Mouse (Mus musculus) gastrocnemius, adult 18-20 months (tissue): Measurements from ENCODE around the gene Selenon. TPM values are rescaled to one million over a fixed set of nuclear protein-coding genes. Genes with fewer than 3 reads are reported as not detected.

Experiments
- DNase-seq: peaks from one replicate; pipeline ENCODE4 v3.0.0; 2021; ENCODE audit warnings: low spot score
- total RNA-seq, 2 experiments: library from RNA; stranded (reverse); gene quantifications; 2 replicates each; pipeline ENCODE4 v1.2.3; 2021

Gene Selenon
- total RNA-seq, 2 experiments from 2014 or later, result 4.2 to 4.9 TPM

- no peak for DNase-seq
Observed at GRCm38 (mm10) chr4:134579212-134579611, 27.2 kb upstream of the Selenon start.

GRCm38 (mm10) chr4:134578407-134578806, 26.4 kb upstream of the Selenon start:
- DNase-seq, result no peak

- no peak for DNase-seq
Observed at GRCm38 (mm10) chr4:134577281-134577680, 25.3 kb upstream of the Selenon start.

GRCm38 (mm10) chr4:134575486-134575885, 23.5 kb upstream of the Selenon start:
- DNase-seq, result no peak

DNA sequence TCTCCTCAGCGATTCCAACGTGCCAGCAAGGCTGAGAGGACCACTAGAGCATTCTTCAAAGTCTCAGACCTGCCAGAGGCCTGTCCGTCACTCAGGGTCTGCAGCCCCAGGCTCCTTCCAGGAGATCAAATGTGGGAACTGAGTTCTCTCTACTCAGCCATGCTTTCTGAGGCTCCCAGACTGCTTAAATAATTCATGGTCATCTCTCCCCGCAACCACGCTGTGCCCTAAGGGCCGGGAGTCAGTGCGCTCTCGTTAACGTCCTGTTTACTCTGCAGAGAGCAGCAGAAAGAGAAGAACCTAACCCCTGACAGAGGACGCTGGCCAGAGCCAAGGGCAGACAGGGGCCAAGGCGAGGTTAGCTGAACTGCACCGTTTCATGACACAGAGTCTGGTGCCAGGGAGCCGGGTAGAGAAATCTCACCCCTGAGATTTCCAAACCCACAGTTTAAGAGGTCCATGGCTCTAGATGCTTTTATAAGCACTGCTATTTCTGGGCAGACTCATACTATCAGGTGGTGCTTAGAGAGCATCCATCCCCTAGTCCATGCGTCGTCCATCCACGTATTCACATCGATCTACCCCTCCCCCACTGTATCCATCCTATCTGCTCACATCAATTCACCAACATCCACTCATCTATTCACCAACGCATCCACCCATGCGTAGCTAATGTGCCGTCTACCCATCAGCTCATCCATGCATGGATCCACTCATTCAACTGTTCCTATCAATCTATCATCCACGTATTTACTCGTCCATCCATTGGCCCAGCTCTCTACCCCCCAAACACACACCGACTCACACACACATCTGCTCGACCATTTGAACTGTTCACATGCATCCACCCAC, 20.7 kb upstream of the Selenon start:
- DNase-seq, result peak; percentile 71

- DNase-seq, result no peak
Observed at GRCm38 (mm10) chr4:134570704-134571451, 18.9 kb upstream of the Selenon start.

- no peak for DNase-seq
Observed at GRCm38 (mm10) chr4:134569831-134570230, 17.9 kb upstream of the Selenon start.

GRCm38 (mm10) chr4:134569205-134569604, 17.2 kb upstream of the Selenon start:
- no peak for DNase-seq

GRCm38 (mm10) chr4:134567377-134568226, 15.6 kb upstream of the Selenon start:
- no peak for DNase-seq

- no peak for DNase-seq
Observed at GRCm38 (mm10) chr4:134564093-134564492, 12.1 kb upstream of the Selenon start.

- no peak for DNase-seq
Observed at GRCm38 (mm10) chr4:134563624-134564023, 11.7 kb upstream of the Selenon start.

DNA sequence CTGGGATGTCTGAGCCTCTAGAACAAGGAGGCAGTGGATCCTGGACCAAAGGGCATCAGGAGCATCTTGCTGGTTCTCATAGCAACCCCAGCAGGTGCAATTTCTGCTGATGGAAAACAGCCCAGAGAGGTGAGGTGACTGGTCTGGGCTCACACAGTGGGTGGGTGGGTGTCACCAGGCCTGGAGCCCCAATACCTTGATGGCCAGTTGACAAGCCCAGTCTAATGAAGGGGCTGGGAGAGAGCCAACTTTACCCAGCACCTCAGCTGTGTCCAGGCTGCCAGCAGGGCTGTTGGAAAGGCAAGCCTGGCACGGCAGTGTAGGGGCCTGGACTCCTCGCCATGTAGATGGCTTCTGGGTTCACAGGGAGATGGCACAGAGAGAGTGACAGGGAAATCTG, 10.0 kb upstream of the Selenon start:
- DNase-seq, result no peak

DNA sequence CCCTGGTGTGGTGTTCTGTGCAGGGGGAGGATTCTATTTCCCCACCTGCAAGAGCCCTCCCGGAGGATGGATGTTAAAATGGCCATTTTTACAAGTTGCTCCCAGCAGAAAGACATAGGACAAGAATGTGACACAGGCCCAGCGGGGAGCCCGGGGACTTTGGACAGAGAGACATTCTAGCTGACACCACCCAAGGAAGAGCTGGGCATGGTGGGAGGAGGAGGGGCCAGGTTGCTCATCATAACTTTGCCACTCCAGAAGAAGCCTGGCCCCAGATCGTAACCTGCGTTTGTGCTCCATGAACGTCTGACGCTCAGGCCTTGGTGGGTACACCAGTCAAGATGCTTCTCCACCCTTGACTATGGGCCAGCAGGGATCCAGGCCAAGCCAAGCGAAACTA, 8.7 kb upstream of the Selenon start:
- no peak for DNase-seq

- DNase-seq, result no peak
Observed at GRCm38 (mm10) chr4:134559154-134559553, 7.2 kb upstream of the Selenon start.

- DNase-seq, result no peak
Observed at GRCm38 (mm10) chr4:134558570-134559113, 6.7 kb upstream of the Selenon start.

GRCm38 (mm10) chr4:134557626-134558249, 5.8 kb upstream of the Selenon start:
- DNase-seq, result peak; percentile 38

DNA sequence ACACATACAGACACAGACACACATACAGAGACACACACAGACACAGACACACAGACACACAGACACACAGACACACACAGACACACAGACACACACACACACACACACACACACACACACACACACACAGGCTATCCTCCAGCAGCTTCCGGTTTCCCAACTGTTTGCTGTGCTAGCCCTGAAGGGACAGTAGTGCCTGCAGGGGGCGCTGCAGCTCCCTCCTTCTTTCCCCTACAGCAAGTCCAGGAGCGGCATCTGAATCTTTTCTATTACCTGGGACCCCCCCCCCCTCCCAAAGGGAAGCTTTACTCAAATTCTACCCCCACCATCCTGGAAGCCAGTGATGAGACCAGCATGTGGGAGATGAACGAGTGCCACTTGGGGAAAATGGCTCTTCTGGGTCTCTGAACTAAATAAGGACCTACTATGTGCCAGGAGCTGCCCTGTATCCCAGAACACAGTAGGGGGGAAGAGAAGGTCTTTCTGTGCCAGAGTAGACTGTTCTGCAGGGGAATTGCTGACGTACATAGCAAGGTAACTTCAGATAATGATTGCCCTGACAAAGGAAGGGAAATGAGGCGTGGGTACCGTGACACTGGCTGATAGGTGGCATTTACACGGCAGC, 4.1 kb upstream of the Selenon start:
- DNase-seq, result no peak

DNA sequence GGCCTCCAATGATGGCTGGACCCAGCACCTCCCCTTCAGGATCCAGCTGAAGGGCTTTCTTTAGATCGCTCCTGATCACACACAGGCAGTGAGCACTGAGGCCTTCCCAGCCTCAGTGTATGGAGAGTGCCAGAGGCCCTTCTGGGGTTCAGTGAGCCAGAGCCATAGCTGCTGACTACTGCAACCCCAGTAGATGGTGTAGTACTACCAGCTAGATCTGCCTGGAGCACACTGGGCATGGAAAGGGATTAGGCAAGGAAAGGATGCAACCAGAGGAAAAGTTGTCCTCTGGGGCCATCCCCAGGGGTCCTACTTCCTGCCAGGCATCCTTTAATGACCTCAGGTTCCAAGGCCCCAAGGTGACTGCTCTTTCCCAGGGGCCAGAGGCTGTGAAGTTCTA, 1.7 kb upstream of the Selenon start:
- DNase-seq, result no peak

- no peak for DNase-seq
Observed at GRCm38 (mm10) chr4:134549899-134550298, 2.1 kb downstream of the Selenon start.

GRCm38 (mm10) chr4:134548169-134548938, 3.6 kb downstream of the Selenon start:
- peak; percentile 47 for DNase-seq
